Mouse (Mus musculus) induced T-regulatory cell, adult 2 months (primary cell): ENCODE measurements around the gene Hsd17b13.
"Not testable (repeated sequence)": the region's sequence is repeated elsewhere in the genome, so short reads cannot be mapped to it uniquely, and the experiment has no call there.

Source experiments
- DNase-seq: peaks from one replicate; pipeline ENCODE4 v3.0.0-alpha.2; 2012; ENCODE audit warnings: low read depth

Hsd17b13 gene

DNA sequence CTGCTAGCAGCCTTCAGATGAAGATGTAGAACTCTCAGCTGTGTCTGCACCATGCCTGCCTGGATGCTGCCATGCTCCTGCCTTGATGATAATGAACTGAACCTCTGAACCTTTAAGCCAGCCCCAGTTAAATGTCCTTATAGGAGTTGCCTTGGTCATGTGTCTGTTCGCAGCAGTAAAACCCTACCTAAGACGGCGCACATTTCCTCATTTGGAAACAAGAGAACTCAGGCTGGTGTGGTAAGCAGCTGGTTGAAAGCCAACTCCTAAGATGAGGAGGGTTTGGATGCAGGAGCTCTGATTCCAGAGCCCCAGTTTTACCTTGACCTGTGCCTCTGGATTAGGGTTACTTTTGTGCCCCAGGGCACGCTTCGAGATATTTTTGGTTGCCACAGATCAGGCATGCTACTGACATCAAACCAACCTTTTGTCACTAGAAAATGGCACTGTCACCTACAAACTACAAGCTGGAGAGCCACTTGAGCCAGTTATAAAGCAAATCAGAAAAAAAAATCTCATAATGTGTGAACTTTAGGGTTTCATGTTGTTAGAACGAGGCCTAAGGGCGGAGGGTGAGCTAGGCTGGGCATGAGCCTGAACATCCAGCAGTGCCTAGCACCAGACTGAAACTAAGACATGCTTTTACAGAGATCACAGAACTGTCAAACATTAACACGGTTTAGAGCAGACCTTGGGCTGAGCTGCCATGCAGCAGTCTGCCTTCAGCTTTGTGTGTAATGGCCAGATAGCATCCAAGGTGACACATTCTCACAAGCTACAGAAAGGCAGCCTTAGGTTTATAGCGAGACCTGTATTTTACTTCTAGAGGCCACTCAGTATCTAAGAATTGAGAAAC is 3.7 kb upstream of the Hsd17b13 start:
- DNase-seq = no peak

DNA sequence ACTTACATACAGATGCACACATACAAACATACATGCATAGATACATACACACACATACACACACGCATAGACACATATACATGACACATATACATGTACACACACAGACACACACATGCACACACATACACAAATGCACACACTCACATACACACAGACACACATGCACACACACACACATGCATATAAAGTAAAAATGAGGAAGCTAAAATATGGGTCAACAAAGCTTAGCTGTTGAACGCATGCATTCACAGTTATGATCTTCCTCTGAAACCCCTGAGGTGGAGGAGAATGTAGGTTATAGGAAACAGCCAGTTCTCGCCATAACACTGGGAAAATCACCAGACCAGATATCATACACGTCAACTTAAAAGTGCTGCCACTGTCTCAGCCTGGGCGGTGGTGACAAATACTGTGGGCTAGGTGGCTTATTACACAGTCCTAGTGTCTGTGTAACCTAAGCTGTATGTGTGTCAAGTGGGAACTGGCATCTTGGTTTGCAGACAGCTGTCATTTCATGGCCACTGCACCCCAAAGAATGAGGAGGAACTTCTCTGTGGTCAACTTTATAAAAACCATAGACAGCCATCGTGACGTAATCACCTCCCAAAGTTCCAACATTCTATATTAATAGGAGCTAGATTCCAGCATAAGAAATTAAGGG is 829 bp upstream of the Hsd17b13 start:
- no peak for DNase-seq

DNA sequence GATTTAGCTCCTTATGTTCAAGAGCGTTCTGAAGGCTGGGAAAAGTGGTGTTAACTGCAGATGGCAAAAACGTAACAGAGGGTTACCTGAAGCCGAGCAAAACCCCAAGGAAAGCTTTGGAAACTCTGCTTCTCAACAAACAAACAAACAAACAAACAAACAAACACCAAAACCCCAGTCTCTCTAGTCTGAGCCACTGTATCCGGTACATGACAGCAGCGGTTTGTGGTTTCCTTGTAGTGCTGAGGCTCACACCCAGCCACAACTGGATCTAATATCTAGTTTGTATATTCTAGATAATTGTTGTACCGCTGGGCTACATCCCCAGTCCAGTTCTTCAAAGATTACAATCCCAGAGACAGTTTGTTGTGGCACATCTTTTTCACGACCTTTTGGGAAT is 1.5 kb downstream of the Hsd17b13 start:
- peak; percentile 51 for DNase-seq

DNA sequence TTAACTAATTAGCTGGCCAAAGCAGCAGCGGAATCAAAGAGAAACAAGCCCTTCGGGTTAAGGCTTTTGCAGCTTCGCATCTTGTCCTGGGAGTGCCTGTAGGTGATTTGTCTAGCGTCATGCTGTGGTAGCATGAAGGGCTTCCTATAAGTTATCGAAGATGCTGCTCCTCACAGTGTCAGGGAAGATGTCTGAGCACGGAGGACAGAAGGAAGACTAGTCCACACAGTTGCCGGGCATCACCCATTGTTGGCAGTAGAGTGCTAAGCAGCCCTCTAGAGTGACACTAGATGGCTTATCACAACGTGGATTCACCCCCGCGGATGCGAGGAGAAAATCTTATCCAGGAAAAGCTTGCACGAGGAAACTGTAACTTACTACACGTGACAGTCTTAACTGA is 4.4 kb downstream of the Hsd17b13 start:
- DNase-seq = peak; percentile 31

DNA sequence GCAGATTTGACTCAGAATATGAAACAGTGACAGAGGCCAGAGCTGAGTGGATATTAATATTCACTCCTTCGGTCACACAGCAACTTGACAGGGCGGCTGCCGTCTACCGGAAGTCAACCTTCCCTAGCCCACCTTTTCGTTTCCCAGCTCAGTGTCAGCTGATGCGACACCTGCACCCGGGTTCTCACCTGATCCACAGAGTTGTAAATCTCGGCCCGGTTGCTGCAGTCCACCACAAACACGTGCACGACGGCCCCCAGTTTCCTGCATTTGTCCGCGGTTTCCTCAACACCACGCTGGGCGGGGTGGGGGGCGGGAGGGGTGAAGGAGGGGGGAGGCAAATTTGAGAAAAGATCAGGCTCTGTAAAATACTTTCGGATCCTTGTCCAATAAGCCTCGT is 4.8 kb downstream of the Hsd17b13 start:
- no peak for DNase-seq

DNA sequence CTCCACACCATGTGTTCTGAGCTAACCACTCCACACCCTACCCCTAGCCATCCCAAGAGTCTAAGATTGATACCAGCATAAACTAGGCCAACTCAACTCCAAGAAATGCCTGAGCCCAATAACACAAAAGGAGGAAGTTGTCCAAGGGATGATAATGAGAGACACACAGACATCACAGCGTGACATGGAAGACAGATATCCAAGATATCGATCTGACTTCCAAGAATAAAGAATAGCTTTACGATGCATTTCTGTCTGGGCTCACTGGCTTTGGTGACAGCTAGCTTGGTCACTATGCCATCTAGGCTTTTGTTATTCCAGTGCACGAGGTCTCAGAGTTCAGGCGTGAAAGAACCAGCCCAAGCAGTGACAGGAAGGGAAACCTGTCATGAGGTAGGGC is 6.2 kb downstream of the Hsd17b13 start:
- DNase-seq = no peak

DNA sequence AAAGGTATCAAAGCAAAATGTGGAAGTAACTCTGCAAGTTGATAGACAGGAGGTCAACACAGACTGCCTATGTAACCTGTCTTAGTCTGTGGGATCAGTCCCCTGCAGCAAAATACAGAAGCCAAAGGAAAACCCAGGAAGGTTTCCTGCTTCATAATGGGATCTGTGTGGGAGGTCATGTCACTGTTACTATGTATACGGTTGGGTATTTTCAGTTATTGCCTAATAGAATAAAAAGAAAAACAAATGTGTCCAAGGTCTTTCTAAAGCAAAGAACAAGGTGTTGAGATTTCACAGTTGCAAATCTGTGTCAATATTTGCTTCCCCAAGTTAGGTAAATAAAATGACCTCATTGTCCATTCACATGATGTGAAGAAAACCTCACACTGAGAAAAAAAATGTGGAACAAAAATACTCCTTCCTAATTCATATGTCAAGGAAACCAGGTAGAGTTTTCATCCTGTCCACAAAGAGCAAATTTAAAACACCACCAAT is 14.2 kb downstream of the Hsd17b13 start:
- DNase-seq = no peak

DNA sequence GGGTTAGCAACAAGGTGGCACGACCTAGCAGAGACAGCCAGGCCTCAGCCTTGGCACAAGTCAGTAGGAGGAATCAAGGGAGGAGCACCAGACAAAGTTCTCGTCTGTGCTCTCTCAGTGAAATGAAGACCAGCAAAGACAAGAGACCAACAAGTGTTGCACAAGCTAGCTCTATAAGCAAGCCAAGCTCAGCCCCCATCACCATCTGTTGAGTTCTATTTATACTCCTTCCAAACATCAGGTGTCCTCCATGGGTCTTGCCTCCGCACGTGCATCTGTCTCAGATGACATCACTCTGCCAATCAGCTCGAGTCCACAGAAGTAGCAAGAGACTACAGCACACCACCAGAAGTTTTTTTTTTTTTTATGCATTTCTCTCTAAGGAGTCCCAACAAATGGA is 22.6 kb downstream of the Hsd17b13 start:
- DNase-seq = no peak

DNA sequence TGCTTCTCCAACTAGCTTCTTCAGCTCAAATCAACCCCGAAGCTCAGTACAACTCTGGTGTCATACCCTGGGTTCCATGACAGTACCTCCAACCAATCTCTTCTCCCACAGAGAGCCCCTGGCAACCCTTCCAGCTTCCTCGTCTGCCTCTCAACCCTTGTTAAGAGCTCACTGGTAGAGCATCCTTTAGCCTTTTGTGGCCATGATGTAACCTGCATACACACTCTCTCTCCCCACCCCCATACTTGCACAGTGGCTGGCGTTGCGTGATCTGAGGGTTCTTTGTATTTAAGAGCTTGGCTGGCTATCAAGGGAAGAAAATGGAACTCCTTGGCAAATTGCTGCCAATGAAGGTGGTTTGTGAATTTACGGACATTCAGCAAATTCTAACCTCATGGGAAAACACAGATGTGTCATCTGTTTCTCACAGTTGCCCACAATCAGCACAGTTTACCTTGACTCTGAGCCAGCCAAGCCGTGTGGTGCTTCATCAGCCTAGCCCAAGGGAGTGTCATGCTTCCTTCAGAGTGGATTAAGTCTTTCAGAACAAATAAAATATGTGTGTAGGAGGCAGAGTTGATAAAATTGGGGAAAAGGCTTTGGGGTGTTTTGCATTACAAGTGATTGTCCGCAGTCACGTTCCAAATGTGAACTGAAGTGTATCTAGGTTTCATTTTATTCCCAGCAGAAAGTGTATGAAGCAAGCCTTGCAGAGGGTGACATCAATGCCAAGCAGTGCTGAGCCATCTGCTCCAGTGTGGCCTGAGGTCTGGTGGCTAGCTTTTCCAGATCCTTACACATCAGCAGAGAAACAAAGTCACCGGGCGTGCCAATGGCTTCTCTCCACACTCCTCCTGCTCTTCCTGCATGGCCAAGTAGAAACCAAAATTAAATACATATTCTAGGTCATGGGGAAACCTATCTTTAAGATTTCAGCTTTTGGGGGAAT is 23.8 kb downstream of the Hsd17b13 start:
- DNase-seq = no peak

DNA sequence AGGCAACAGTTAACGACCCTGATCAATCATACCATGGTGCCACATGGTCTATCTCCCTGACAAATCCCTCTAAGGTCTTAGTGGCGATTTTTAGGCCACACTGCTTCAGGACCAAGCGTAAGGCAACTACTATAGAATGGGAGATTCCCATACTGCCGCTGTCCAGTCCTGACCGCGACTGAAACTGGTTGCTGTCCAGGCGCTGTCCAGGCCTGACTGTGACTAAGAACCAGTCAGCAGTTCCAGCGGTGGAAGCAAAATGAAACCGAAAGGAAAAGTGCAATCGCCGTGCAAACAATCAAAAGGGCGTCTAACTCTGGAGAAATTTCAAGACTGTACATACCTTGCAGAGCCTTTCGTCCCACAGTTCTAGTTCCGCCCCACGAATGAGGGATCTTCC is 27.1 kb downstream of the Hsd17b13 start:
- DNase-seq = not testable (repeated sequence)

DNA sequence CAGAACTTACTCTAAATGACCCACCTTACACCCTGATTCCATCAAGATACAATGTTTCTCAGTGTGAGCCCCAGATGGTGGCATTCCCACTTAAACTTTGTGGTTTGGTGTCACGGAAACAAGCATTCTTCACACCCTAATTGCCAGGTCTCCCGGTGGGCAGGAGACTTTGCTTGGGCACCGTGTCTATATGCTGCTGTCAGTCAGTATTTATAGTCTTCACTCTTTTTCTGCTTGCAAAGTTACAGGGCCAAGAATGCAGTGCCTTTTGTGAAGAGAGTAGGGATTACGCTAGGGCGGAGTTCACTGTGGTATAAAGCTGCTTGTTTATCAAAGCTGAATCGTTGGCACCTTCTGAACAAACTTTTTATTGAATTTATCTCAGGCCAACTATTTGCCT is 34.0 kb downstream of the Hsd17b13 start:
- no peak for DNase-seq

DNA sequence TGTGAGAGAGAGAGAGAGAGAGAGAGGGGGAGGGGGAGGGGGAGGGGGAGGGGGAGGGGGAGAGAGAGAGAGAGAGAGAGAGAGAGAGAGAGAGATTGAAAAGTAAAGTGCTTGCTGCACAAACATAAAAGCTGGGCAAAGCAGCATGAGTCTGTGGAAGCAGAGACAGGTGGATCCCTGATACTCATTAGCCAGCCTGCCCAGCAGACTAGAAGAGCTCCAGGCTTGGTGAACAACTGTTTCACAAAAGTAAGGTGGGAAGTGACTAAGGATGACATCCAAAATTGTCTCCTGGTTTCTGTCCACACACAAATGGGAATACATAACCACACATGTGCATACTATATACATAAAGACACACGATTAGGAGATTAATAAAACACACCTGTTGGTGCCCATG is 37.4 kb downstream of the Hsd17b13 start:
- DNase-seq = no peak

DNA sequence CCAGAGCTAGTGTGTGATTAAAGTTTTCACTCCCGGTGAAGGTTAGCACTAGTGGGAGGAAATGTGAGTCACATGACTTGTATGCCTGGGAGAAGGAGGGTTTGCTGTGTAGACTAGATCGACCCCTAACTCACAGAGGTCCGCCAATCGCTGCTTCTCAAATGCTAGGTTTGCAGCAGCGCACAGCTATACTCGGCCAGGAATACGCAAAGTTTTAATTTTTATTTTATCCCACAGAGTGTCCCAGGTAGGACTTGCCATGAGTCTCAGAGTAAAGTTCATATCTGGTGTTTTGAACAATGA is 37.9 kb downstream of the Hsd17b13 start:
- no peak for DNase-seq

DNA sequence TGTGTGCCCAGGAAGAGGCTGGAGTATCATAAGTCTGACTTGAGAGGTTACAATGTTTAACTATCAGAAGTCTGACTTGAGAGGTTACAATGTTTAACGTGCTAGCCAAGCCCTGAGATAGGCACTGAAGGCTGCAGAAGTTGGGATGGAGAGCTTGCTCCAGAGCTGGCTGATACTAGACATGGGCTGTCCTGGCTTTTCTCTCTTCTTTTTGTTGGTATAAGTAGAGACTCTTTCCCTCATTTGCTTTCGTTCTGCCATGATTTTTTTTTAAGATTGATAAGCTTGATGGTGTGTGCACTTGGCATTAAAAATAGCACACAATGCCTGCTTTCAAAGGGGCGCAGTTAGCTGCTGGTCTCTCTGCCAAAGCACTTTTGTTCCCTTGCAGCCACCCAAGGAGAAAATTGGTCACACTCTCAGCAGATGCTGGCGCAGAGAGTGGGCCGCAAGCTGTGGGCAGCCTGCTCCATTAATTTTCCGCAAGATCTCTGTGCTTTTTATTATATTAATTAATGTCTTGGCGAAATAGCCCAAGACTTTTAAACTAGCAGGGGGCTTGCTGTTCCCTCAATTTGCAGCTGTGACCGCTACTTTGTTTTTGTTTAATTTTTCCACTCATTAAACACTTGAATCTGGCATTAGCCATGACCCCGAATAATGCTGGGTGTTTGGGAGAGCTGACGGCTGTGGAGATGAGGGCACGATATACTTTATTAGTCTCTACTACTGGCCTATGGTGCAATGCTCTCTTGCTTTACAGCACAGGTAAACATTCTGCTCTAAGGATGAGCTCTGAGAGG is 38.5 kb downstream of the Hsd17b13 start:
- DNase-seq = no peak

DNA sequence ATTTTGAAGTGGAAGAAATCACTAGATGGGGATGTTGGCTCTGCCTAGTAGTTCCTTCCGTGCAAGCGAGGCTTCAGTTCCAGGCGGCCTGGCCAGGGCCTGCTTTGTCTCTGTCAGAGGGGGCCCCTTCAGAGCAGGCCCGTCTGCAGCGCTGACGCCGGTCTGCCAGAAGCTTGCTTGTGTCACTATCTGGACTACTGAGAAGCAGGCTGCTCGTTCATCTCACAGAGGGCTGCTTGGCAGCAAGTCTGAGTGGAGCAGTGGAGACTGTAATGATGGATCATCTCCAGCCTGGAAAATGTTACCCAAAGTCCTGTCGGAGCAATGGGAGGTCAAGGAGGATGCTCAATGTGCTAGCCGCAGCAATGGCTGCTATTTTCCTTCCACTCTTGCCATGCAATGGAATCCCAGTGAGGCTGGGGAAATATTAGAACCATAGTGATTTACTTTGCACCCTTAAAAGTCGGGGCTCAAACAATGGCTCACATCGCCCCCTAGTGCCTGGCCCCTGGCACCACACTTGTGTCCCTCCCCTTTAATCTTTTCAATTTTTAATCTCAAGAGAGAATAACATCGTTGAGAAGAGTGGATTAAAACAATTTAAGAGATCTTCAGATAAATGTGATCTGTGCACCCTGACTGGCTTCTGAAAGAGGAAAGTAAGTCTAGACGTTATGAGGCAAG is 40.2 kb downstream of the Hsd17b13 start:
- DNase-seq = peak; percentile 55

DNA sequence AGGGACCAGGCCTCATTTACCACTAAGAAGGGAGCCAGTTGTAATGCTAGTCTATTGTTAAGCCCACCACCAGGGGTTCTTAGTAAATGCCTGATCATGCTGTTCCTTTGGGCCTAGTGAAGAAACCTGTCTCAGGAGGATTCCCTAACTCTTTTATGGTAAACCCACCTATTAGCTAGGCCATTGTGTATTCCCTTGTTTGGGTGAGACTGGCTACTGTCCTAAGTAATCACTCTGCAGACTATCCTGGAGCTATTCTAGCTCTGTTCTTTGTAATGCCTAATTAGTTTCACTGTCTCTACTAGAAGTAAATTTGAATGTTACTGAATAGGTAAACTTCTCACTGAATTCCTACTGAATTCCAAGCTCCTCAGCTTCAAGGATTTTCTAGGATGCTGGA is 45.3 kb downstream of the Hsd17b13 start:
- not testable (repeated sequence) for DNase-seq

DNA sequence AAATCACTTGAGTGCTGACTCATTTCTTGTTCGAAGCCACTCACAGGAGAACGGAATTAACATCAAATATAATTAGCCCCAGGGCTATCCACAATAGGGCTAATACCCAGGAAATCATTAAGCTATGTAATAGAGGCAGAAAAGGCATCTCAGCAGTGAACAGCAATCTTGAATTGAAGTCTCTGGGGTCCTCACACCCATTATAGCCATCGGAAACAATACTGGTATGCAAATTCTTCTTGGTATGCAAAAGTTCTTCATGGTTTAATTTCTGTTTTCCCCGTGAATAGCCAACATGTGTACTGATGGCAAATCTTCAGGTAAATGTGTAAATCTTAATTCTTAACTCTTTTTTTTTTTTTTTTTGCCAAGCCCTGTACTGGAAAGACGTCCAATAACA is 46.7 kb downstream of the Hsd17b13 start:
- no peak for DNase-seq

DNA sequence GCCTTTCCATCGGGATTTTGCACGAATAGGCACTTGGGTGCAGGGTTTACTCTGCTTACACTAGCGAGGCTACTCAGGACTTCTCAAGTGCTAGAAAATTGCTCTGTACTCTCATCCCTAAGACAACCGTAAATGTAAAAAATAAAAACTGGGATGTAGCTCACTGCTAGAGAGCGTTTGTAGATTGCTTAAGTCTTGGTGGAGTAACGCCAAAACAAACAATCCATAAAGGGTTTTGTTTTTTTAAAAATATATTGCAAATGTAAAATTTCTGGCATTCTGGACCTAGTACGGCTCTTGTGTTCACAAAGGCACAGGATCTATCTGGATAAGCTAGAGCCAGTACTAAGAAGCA is 49.0 kb downstream of the Hsd17b13 start:
- DNase-seq = no peak

DNA sequence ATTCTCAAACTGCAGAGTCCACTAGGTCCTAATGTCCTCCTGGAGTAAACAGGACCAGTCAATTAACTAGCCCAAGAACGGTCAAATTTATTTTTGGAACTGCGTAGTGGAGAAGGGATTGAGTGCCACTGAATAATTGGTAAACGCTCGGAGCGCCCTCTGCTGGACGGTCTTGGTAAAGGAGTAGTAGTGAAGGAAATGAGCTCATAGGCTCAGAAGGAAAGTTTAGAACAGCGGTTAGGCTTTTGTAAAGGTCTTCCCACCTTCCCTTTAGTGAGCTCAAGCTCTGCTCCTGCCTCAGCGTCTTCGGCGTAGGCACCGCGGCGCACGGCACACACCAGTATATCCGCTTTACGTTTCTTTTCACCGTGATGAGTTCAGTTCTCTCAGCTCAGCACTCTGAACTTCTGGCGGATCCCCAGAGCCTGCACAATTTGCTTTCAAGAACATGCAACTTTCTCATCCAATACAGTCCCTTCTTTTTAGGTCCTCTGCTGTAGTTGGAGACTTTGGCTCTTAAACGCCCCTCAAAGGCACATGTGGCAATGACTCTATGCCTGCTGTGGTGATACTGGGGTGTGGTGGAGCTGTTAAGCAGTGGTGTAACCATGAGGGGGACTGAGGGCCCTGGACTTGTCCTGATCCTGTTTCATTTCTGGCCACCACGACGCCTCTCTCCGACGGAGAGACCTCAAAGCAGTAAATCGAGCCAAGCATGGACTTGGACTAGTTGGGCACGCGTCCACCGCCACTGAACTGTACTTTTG is 49.6 kb downstream of the Hsd17b13 start:
- DNase-seq = peak; percentile 90

DNA sequence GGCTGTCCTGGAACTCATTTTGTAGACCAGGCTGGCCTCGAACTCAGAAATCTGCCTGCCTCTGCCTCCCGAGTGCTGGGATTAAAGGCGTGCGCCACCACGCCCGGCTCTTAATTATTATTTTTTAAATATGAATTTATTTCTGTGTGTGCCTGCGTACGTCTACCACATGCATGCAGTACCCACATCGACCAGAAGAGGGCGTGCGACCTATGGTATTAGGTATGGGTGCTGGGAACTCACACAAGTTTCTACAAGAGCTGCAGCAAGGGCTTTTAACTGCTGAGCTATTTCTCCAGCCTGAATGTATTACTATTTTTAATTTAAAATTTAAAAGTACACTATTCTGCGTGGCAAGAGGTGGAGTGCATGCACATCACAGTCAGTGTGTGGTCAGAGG is 50.8 kb downstream of the Hsd17b13 start:
- peak; percentile 75 for DNase-seq
